8 mouse cellular contexts compared by ENCODE assay signal in the genomic region with DNA sequence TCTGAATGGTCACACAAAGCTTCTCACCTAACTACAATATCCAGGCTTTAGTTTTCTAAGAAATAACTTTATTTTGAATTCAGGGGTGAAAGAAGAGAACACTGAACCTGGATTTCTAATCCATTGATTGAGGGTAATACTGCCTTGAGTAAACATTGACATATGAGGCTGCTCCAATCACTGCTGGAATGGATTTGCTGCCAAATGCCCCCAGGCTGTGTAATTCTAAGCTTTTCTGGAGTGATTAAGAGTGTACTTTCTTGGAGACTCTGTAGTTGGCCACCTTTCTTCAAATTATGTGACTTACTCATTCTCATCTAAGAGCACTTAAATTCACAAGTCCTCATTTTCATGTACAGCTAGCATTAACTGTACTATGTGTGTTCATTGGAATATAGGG.
"Had no signal": no experiment of that assay in that cellular context is flagged by ENCODE, and none has a peak within 500 bp of the region (broad histone marks: within the 10 kb centered on the region; RNA-seq: fewer than 3 reads in every experiment).

No protein-coding gene starts in this region.

- H3K4me2 ChIP-seq: limb, embryonic 15.5 days; midbrain, embryonic 13.5 days had no signal

- H3K27ac ChIP-seq: limb, embryonic 15.5 days; liver, embryonic 14.5 days; midbrain, embryonic 13.5 days had no signal

- DNase-seq: kidney, postnatal 10 days; lung, adult 18-20 months; right cerebral cortex, adult 18-20 months; right cerebral cortex, postnatal 25 days; thymus, postnatal 36 days had no signal

- H3K27me3 ChIP-seq: limb, embryonic 15.5 days; midbrain, embryonic 13.5 days had no signal

- ATAC-seq: midbrain, embryonic 13.5 days had no signal

- H3K4me3 ChIP-seq: limb, embryonic 15.5 days; midbrain, embryonic 13.5 days had no signal

- H3K9me3 ChIP-seq: limb, embryonic 15.5 days; midbrain, embryonic 13.5 days had no signal

- H3K4me1 ChIP-seq: limb, embryonic 15.5 days; midbrain, embryonic 13.5 days had no signal

- H3K36me3 ChIP-seq: limb, embryonic 15.5 days; midbrain, embryonic 13.5 days had no signal

- H3K9ac ChIP-seq: limb, embryonic 15.5 days; liver, embryonic 14.5 days; midbrain, embryonic 13.5 days had no signal
